Mouse (Mus musculus) embryo, embryonic 9.5 days (tissue): ENCODE measurements at regions not wholly inside any gene's neighbourhood (a gene's known extent, or its start where the extent isn't known, plus 50 kb on each side); places are given as distances from the start of the nearest gene placed in this dataset.
A peak's percentile ranks its signal among the peaks of the same experiment; 100 is the strongest.

Source experiments
- DNase-seq: peaks from one replicate; pipeline ENCODE4 v3.0.0-alpha.2; 2017; ENCODE audit errors: extremely low spot score

- no peak for DNase-seq
Measured at GRCm38 (mm10) chr16:74739194-74740135, 327.8 kb upstream of the Robo2 start.

GRCm38 (mm10) chr16:74732940-74733776 is 321.5 kb upstream of the Robo2 start:
- no peak for DNase-seq

GRCm38 (mm10) chr16:74730169-74730794 is 318.7 kb upstream of the Robo2 start:
- DNase-seq, result no peak

GRCm38 (mm10) chr16:74723217-74723616 is 311.6 kb upstream of the Robo2 start:
- DNase-seq, result no peak

- no peak for DNase-seq
Measured at GRCm38 (mm10) chr16:74718154-74718553, 306.5 kb upstream of the Robo2 start.

GRCm38 (mm10) chr16:74717622-74718021 is 306.0 kb upstream of the Robo2 start:
- DNase-seq, result no peak

GRCm38 (mm10) chr16:74714950-74715349 is 303.3 kb upstream of the Robo2 start:
- DNase-seq, result no peak

- DNase-seq, result no peak
Measured at GRCm38 (mm10) chr16:74712515-74712914, 300.9 kb upstream of the Robo2 start.

- DNase-seq, result no peak
Measured at GRCm38 (mm10) chr16:74702067-74702466, 290.4 kb upstream of the Robo2 start.

GRCm38 (mm10) chr16:74683371-74683770 is 271.7 kb upstream of the Robo2 start:
- no peak for DNase-seq

GRCm38 (mm10) chr16:74675586-74675985 is 264.0 kb upstream of the Robo2 start:
- DNase-seq, result no peak

GRCm38 (mm10) chr16:74671466-74671865 is 259.8 kb upstream of the Robo2 start:
- no peak for DNase-seq

- no peak for DNase-seq
Measured at GRCm38 (mm10) chr16:74664337-74664736, 252.7 kb upstream of the Robo2 start.

- DNase-seq, result no peak
Measured at GRCm38 (mm10) chr16:74651244-74651643, 239.6 kb upstream of the Robo2 start.

- DNase-seq, result no peak
Measured at GRCm38 (mm10) chr16:74649207-74649606, 237.6 kb upstream of the Robo2 start.

GRCm38 (mm10) chr16:74648384-74648783 is 236.8 kb upstream of the Robo2 start:
- no peak for DNase-seq

GRCm38 (mm10) chr16:74644750-74645366 is 233.2 kb upstream of the Robo2 start:
- DNase-seq, result peak; percentile 20

GRCm38 (mm10) chr16:74639805-74640204 is 228.2 kb upstream of the Robo2 start:
- no peak for DNase-seq

- no peak for DNase-seq
Measured at GRCm38 (mm10) chr16:74637638-74638037, 226.0 kb upstream of the Robo2 start.

- DNase-seq, result no peak
Measured at GRCm38 (mm10) chr16:74625783-74626182, 214.2 kb upstream of the Robo2 start.

GRCm38 (mm10) chr16:74612072-74612471 is 200.4 kb upstream of the Robo2 start:
- no peak for DNase-seq

- no peak for DNase-seq
Measured at GRCm38 (mm10) chr16:74609564-74609963, 197.9 kb upstream of the Robo2 start.
